ENCODE assay signal across 9 mouse cellular contexts in genomic region chr7:126625369-126625768, GRCm38 (mm10). TPM values are rescaled to one million over a fixed set of nuclear protein-coding genes. Genes with fewer than 3 reads are reported as not detected.
DNase-seq lines count a peak whose midpoint lies in the region; TF ChIP-seq lines count a peak whose summit lies in the region.
"Had no signal": no experiment of that assay in that cellular context is flagged by ENCODE, and none has a peak within 500 bp of the region (broad histone marks: within the 10 kb centered on the region; RNA-seq: fewer than 3 reads in every experiment).

No protein-coding gene starts in this region.

- H3K4me3 ChIP-seq in C2C12 (ENCODE audit: insufficient read depth, poor library complexity, severe bottlenecking), result peak overlapping the region; percentile 36
- no peak overlapping the region; the same call in 1 of the 2 replicates for H3K4me3 ChIP-seq in left cerebral cortex, adult 2 months
- H3K4me3 ChIP-seq: neural tube, embryonic 13.5 days had no signal

- peak overlapping the region; percentile 44 for H3K27ac ChIP-seq in left cerebral cortex, adult 2 months
- H3K27ac ChIP-seq: neural tube, embryonic 13.5 days had no signal

- H3ac ChIP-seq in C2C12 (ENCODE audit: control insufficient read depth, insufficient read length, low read depth), result peak overlapping the region; percentile 65

- H3K27me3 ChIP-seq in C2C12 (ENCODE audit: control insufficient read depth, insufficient read depth, insufficient read length), result no peaks in the 10 kb centered on the region
- H3K27me3 ChIP-seq: neural tube, embryonic 13.5 days had no signal

- peaks cover 15% of the 10 kb centered on the region for H3K79me2 ChIP-seq in C2C12 (ENCODE audit: control insufficient read depth, insufficient read depth)

- intact Hi-C loops in left cerebral cortex, adult 2 months (cut with DNase I), result no loop called here

- H3K36me3 ChIP-seq in C2C12 (ENCODE audit: control insufficient read depth, insufficient read depth), result no peaks in the 10 kb centered on the region
- H3K36me3 ChIP-seq: neural tube, embryonic 13.5 days had no signal

- no peak for TF ChIP-seq CTCF in C2C12 (IDR thresholded peaks at IDR 0.05; ENCODE audit: control insufficient read depth, insufficient read depth, insufficient read length)
- TF ChIP-seq CTCF in left cerebral cortex, adult 2 months (IDR thresholded peaks at IDR 0.05), result no peak

- H3K79me3 ChIP-seq in C2C12 (ENCODE audit: low read depth), result peaks cover 2% of the 10 kb centered on the region

- peak; percentile 96 for DNase-seq in NIH3T3 (ENCODE audit: low read depth)
- DNase-seq in frontal cortex, adult 2 months (ENCODE audit: extremely low spot score in 1 of 2, low spot score in 1 of 2), result peak; percentile 24 to 33
- peak; percentile 74 for DNase-seq in heart, postnatal 4 days
- peak; percentile 28 to 29 for DNase-seq in left cerebral cortex, adult 2 months (ENCODE audit: extremely low spot score in 1 of 2, low spot score in 2 of 2)
- peak; percentile 86 to 93 for DNase-seq in lung, postnatal 4 days
- peak; percentile 72 for DNase-seq in testis, postnatal 14 days (ENCODE audit: low spot score)
- no peak for DNase-seq in embryo, embryonic 10.5 days (ENCODE audit: low spot score)

TF ChIP-seq in C2C12, 6 proteins besides CTCF, POLR2A, EP300 and RAD21:
- TF ChIP-seq MAX (IDR thresholded peaks at IDR 0.05), result no peak
- peak; percentile 81 for TF ChIP-seq CEBPB (IDR thresholded peaks at IDR 0.05; ENCODE audit: low read depth)
- TF ChIP-seq MYOG (IDR thresholded peaks at IDR 0.05; ENCODE audit: control insufficient read depth, extremely low read depth, insufficient read length), result no peak
- peak; percentile 67 for TF ChIP-seq MYOD1 (IDR thresholded peaks at IDR 0.05; ENCODE audit: control insufficient read depth, insufficient read length, low read depth)

RNA-seq across cellular contexts. Expression of gene Nupr1, which starts 5.3 kb away (rescaled TPM):
- polyA plus RNA-seq in C2C12 (2012; fragmentation: generic; extraction: Trizol), result 49.9 TPM
- polyA plus RNA-seq in frontal cortex, adult 2 months (2012; rRNA removed), result 23.9 and 31.7 TPM in 2 replicates
- 1 to 10 TPM; 5.7 to 6.8 TPM for total RNA-seq in heart, postnatal 4 days (2021)
- 10 to 100 TPM; 17.6 to 21.0 TPM for total RNA-seq in left cerebral cortex, adult 2 months (2021)

RNA-seq across cellular contexts. Expression of gene Sgf29, which starts 23.7 kb away (rescaled TPM):
- 39.3 TPM for polyA plus RNA-seq in C2C12 (2012; fragmentation: generic; extraction: Trizol)
- 40.2 and 44.8 TPM in 2 replicates for polyA plus RNA-seq in frontal cortex, adult 2 months (2012; rRNA removed)
- 10 to 100 TPM; 30.9 to 33.2 TPM for total RNA-seq in heart, postnatal 4 days (2021)
- total RNA-seq in left cerebral cortex, adult 2 months (2021), result 10 to 100 TPM; 30.2 to 33.5 TPM

RNA-seq across cellular contexts. Expression of gene Il27, which starts 30.6 kb away (rescaled TPM):
- polyA plus RNA-seq in C2C12 (2012; fragmentation: generic; extraction: Trizol), result not detected
- polyA plus RNA-seq in frontal cortex, adult 2 months (2012; rRNA removed), result 0.13 TPM in 1 of 2 replicates, not detected in the other
- total RNA-seq in heart, postnatal 4 days (2021), result not detected
- total RNA-seq in left cerebral cortex, adult 2 months (2021), result not detected
- polyA plus RNA-seq: neural tube, embryonic 13.5 days had no signal

RNA-seq across cellular contexts. Expression of gene Cln3, which starts 39.8 kb away (rescaled TPM):
- polyA plus RNA-seq in C2C12 (2012; fragmentation: generic; extraction: Trizol), result 4.5 TPM
- polyA plus RNA-seq in frontal cortex, adult 2 months (2012; rRNA removed), result 45.1 and 46.3 TPM in 2 replicates
- 10 to 100 TPM; 13.4 to 14.0 TPM for total RNA-seq in heart, postnatal 4 days (2021)
- total RNA-seq in left cerebral cortex, adult 2 months (2021), result 10 to 100 TPM; 24.4 to 30.8 TPM

RNA-seq across cellular contexts. Expression of gene Apobr, which starts 40.6 kb away (rescaled TPM):
- 2.0 TPM for polyA plus RNA-seq in C2C12 (2012; fragmentation: generic; extraction: Trizol)
- polyA plus RNA-seq in frontal cortex, adult 2 months (2012; rRNA removed), result 0.74 and 0.82 TPM in 2 replicates
- under 1 TPM; 0.21 to 0.95 TPM for total RNA-seq in heart, postnatal 4 days (2021)
- total RNA-seq in left cerebral cortex, adult 2 months (2021), result 1 to 10 TPM in 1 of 2 experiments, under 1 TPM in 1; 0.45 to 1.2 TPM
